Mouse (Mus musculus) spleen, postnatal 10 days (tissue): ENCODE measurements around the gene Gm21616.
"Not testable (repeated sequence)": the region's sequence is repeated elsewhere in the genome, so short reads cannot be mapped to it uniquely, and the experiment has no call there.

Experiments
- DNase-seq, 2 experiments: peaks; one replicate each; pipeline ENCODE4 v3.0.0; 2021 to 2022; ENCODE audit warnings: low spot score in 2 of 2

Gene Gm21616

GRCm38 (mm10) chrX:125435242-125435641 lies at the start of gene Gm21616:
Gene Gm21616 (plus strand): TSS chrX:125435542.
- DNase-seq = not testable (repeated sequence)
